Comparison of ENCODE assay signal across 15 mouse cellular contexts in genomic region chr10:120114493-120114892, GRCm38 (mm10).
"Had no signal": no experiment of that assay in that cellular context is flagged by ENCODE, and none has a peak within 500 bp of the region (broad histone marks: within the 10 kb centered on the region; RNA-seq: fewer than 3 reads in every experiment).

No protein-coding gene starts in this region.

- DNase-seq: lung, adult 18-20 months; lung, embryonic 14.5 days; lung, postnatal 10 days; lung, postnatal 4 days; midbrain, embryonic 14.5 days; right cerebral cortex, postnatal 14 days; spleen, adult 18-20 months; thymus, adult 18-20 months; thymus, postnatal 14 days; thymus, postnatal 36 days had no signal

- H3K36me3 ChIP-seq: midbrain, embryonic 10.5 days; midbrain, embryonic 12.5 days; neural tube, embryonic 13.5 days; neural tube, embryonic 15.5 days had no signal

- H3K27ac ChIP-seq: midbrain, embryonic 10.5 days; midbrain, embryonic 12.5 days; neural tube, embryonic 13.5 days; neural tube, embryonic 15.5 days had no signal

- H3K27me3 ChIP-seq: neural tube, embryonic 15.5 days had no signal

- H3K4me3 ChIP-seq: midbrain, embryonic 10.5 days; midbrain, embryonic 12.5 days; myocyte; neural tube, embryonic 13.5 days; neural tube, embryonic 15.5 days had no signal

- H3K9me3 ChIP-seq: midbrain, embryonic 10.5 days; midbrain, embryonic 12.5 days; neural tube, embryonic 13.5 days; neural tube, embryonic 15.5 days had no signal
